Mouse (Mus musculus): ENCODE measurements around the gene Camta1.

- TF ChIP-seq EP300 (optimal IDR thresholded peaks at IDR 0.05), result no peak
- no peak for TF ChIP-seq CTCF (IDR thresholded peaks at IDR 0.05; ENCODE audit: low read depth)
Observed at GRCm38 (mm10) chr4:151015946-151016345, 845.7 kb downstream of the Camta1 start.

All from stomach, postnatal 0 days (tissue).